Mouse (Mus musculus): ENCODE measurements around the gene Tpx2. TPM values are rescaled to one million over a fixed set of nuclear protein-coding genes. Genes with fewer than 3 reads are reported as not detected.

Tpx2 gene
- polyA plus RNA-seq, 1 experiment, result 1.3 TPM

DNA sequence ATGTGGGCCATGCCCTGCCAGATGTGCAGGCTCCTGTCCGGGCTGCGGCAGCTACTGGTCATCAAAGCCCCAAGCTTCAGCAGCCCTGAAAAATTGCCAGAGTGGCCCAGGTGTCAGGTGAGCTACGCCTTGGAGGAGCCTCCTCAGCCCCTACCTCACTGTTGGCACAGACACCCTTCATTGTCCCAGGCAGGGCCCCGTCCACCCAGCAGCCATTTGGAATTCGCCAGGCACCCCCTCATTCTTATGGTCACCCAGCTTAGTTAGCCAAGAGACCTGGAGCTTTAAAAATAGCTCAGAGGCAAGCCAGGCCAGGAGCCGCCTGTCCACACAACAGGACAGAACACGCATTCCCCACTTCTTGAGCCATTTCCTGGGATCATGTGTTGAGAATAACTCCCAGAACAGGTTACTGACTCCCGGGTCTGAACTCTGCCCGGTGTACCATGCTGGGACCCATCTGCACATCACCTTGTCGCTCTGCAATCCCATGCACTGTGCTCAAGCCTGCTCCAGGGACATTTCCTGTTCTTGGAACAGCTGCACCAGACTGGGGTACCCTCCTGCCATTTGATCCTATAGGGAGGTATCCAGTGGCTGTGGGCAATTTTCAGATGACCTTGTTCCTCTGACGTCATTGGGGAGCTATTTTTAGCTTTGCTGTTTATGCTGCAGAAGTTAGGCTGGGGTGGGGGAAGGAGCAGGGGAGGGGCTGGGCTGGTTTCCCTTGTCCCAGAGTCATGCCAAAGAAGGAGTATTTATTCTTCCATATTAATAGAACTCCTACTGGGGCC is 57.5 kb downstream of the Tpx2 start:
- no peak overlapping the region for H3K4me3 ChIP-seq (ENCODE audit: low read depth, low read length)
- TF ChIP-seq CTCF (IDR thresholded peaks at IDR 0.05; ENCODE audit: extremely low read depth, insufficient read length, insufficient replicate concordance, low read depth, low read length) (no peak), POLR2A (IDR thresholded peaks at IDR 0.05; ENCODE audit: low read depth, low read length) (no peak)
- peaks cover 2% of the 10 kb centered on the region; the same call in 1 of the 2 replicates for H3K4me1 ChIP-seq (ENCODE audit: control insufficient read depth, insufficient read depth, insufficient read length, low read length)
- no peaks in the 10 kb centered on the region for H3K27me3 ChIP-seq (ENCODE audit: control insufficient read depth, insufficient read depth, low read length)
- no peaks in the 10 kb centered on the region for H3K36me3 ChIP-seq (ENCODE audit: control insufficient read depth, insufficient read depth, low read length)
- 55% methylated on average over 11 of the region's 11 CpGs for WGBS
- H3K27ac ChIP-seq (ENCODE audit: insufficient read depth, low read depth, low read length), result no peak overlapping the region

DNA sequence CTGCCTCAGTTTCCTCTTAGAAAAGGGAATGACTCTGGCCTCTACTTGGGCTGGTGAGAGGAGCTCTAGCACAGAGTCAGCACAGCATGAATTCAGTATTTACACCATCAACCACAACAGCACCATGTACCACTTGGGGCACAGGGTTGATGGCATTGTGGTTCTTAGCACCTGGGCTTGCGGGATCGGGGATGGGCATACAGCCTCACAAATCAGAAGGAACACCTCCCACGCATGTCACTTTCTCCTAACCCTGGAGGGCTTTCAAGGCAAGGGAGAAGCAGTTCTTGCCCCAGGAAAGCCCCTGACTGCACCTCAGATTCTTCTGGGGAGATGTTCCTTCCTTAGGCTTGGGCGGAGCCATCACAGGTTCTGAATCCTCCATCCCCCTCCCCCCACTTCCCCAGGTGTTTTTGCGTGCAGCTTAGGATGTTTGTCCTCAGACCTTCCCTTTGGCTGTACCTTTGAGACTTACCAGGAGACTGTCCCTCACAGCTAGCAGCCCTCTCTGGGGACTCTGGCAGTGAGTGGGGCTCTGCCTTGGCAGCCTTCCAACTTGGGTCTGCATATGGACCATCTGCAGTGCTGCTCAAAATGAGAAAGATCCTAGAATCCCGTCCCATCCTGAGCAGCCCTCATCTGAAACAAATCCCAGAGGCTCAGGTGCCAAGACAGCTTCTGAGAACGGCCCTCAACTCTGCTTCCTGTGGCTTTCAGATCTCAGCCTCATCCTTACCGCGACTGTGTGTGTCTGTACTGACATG is 58.7 kb downstream of the Tpx2 start:
- H3K36me3 ChIP-seq (ENCODE audit: control insufficient read depth, insufficient read depth, low read length), result no peaks in the 10 kb centered on the region
- H3K4me1 ChIP-seq (ENCODE audit: control insufficient read depth, insufficient read depth, insufficient read length, low read length), result peaks cover 2% of the 10 kb centered on the region; the same call in 1 of the 2 replicates
- WGBS, result 61% methylated on average over 9 of the region's 9 CpGs
- H3K27ac ChIP-seq (ENCODE audit: insufficient read depth, low read depth, low read length), result no peak overlapping the region; the same call in 1 of the 2 replicates
- no peak for TF ChIP-seq POLR2A (IDR thresholded peaks at IDR 0.05; ENCODE audit: low read depth, low read length)
- TF ChIP-seq CTCF (IDR thresholded peaks at IDR 0.05; ENCODE audit: extremely low read depth, insufficient read length, insufficient replicate concordance, low read depth, low read length), result no peak
- H3K27me3 ChIP-seq (ENCODE audit: control insufficient read depth, insufficient read depth, low read length), result no peaks in the 10 kb centered on the region
- H3K4me3 ChIP-seq (ENCODE audit: low read depth, low read length), result no peak overlapping the region

GRCm38 (mm10) chr2:152907114-152907943 is 59.6 kb downstream of the Tpx2 start:
- H3K4me1 ChIP-seq (ENCODE audit: control insufficient read depth, insufficient read depth, insufficient read length, low read length), result peaks cover 2% of the 10 kb centered on the region; the same call in 1 of the 2 replicates
- H3K27me3 ChIP-seq (ENCODE audit: control insufficient read depth, insufficient read depth, low read length), result no peaks in the 10 kb centered on the region
- no peak overlapping the region for H3K4me3 ChIP-seq (ENCODE audit: low read depth, low read length)
- H3K36me3 ChIP-seq (ENCODE audit: control insufficient read depth, insufficient read depth, low read length), result no peaks in the 10 kb centered on the region
- TF ChIP-seq POLR2A (IDR thresholded peaks at IDR 0.05; ENCODE audit: low read depth, low read length) (no peak), CTCF (IDR thresholded peaks at IDR 0.05; ENCODE audit: extremely low read depth, insufficient read length, insufficient replicate concordance, low read depth, low read length) (no peak)
- H3K27ac ChIP-seq (ENCODE audit: insufficient read depth, low read depth, low read length), result no peak overlapping the region; the same call in 1 of the 2 replicates
- 45% methylated on average over 14 of the region's 14 CpGs for WGBS

GRCm38 (mm10) chr2:152909848-152910247 is 62.1 kb downstream of the Tpx2 start:
- no peak for TF ChIP-seq CTCF (IDR thresholded peaks at IDR 0.05; ENCODE audit: extremely low read depth, insufficient read length, insufficient replicate concordance, low read depth, low read length)
- TF ChIP-seq POLR2A (IDR thresholded peaks at IDR 0.05; ENCODE audit: low read depth, low read length), result no peak
- Histone ChIP-seq H3K27me3 (ENCODE audit: control insufficient read depth, insufficient read depth, low read length) (peaks cover 8% of the 10 kb centered on the region; the same call in 1 of the 2 replicates), H3K4me3 (ENCODE audit: low read depth, low read length) (no peak overlapping the region), H3K4me1 (ENCODE audit: control insufficient read depth, insufficient read depth, insufficient read length, low read length) (peaks cover 2% of the 10 kb centered on the region; the same call in 1 of the 2 replicates), H3K27ac (ENCODE audit: insufficient read depth, low read depth, low read length) (no peak overlapping the region), H3K36me3 (ENCODE audit: control insufficient read depth, insufficient read depth, low read length) (no peaks in the 10 kb centered on the region)
- 76% methylated on average over 6 of the region's 6 CpGs for WGBS

DNA sequence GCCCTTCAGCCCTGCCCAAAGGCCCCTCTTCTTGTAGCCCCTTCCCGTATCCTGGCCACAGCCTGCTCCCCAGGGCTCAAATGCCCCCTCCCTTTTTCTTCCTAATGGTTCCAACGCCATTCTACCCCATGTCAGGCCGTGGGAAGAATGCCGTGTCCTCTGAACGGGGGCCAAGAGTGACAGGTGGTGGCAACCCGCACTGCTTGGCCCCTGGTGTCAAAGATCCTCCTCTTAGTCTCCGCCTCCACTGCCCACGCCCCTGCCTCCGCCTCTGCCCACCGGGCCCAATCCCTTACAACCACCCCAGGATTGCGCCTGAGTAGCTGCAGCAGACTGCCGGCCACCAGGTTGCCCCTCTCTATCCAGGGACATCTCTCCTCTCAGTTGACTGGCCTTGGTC is 63.3 kb downstream of the Tpx2 start, which contains the start of gene Mylk2:
Gene Mylk2, plus strand, starts transcription at position 322 of the 400 bp plus-strand sequence.
- Histone ChIP-seq H3K27ac (ENCODE audit: insufficient read depth, low read depth, low read length) (no peak within 1 kb of the TSS), H3K4me3 (ENCODE audit: low read depth, low read length) (no peak within 1 kb of the TSS), H3K4me1 (ENCODE audit: control insufficient read depth, insufficient read depth, insufficient read length, low read length) (0 out of 2 replicates have a peak, but pooled peaks cover 2% of the 10 kb centered on the region), H3K27me3 (ENCODE audit: control insufficient read depth, insufficient read depth, low read length) (peaks cover 8% of the 10 kb centered on the region; the same call in 1 of the 2 replicates), H3K36me3 (ENCODE audit: control insufficient read depth, insufficient read depth, low read length) (no peaks in the 10 kb centered on the region)
- 12% methylated on average over 12 of the region's 12 CpGs for WGBS
- TF ChIP-seq POLR2A (IDR thresholded peaks at IDR 0.05; ENCODE audit: low read depth, low read length) (no peak), CTCF (IDR thresholded peaks at IDR 0.05; ENCODE audit: extremely low read depth, insufficient read length, insufficient replicate concordance, low read depth, low read length) (no peak)

DNA sequence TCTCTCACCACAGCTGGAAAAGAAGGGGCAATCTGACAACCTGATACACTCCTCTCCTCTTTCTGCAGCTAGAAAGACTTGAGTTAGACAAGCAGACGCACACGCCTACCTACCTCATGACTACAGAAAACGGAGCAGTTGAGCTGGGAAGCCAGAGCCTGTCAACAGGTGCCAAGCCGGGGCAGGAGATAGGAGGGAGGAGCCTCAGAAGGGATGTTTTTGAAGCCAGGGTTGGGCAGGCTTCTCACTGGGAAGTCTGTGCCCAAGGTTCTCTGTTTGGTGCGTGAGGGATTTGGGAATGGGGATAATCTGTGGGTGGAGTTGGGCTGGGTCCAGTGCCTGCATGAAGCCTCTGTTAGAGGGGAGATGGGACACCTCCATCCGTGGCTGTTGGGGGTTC is 63.7 kb downstream of the Tpx2 start:
- whole genome bisulfite sequencing, result 20% methylated on average over 6 of the region's 6 CpGs

More for the DNA sequence above, 63.7 kb downstream of the Tpx2 start:
- H3K27ac ChIP-seq (ENCODE audit: insufficient read depth, low read depth, low read length), result no peak overlapping the region
- H3K4me1 ChIP-seq (ENCODE audit: control insufficient read depth, insufficient read depth, insufficient read length, low read length), result 0 out of 2 replicates have a peak, but pooled peaks cover 2% of the 10 kb centered on the region
- H3K36me3 ChIP-seq (ENCODE audit: control insufficient read depth, insufficient read depth, low read length), result no peaks in the 10 kb centered on the region
- no peak for TF ChIP-seq CTCF (IDR thresholded peaks at IDR 0.05; ENCODE audit: extremely low read depth, insufficient read length, insufficient replicate concordance, low read depth, low read length)
- no peak for TF ChIP-seq POLR2A (IDR thresholded peaks at IDR 0.05; ENCODE audit: low read depth, low read length)
- peaks cover 8% of the 10 kb centered on the region; the same call in 1 of the 2 replicates for H3K27me3 ChIP-seq (ENCODE audit: control insufficient read depth, insufficient read depth, low read length)
- no peak overlapping the region for H3K4me3 ChIP-seq (ENCODE audit: low read depth, low read length)
